Mouse (Mus musculus) G1E-ER4 (cell line): ENCODE measurements around the gene Prpf6. TPM values are rescaled to one million over a fixed set of nuclear protein-coding genes. Genes with fewer than 3 reads are reported as not detected.
A peak's percentile ranks its signal among the peaks of the same experiment; 100 is the strongest.

ENCODE experiments used
- GATA1 ChIP-seq: IDR thresholded peaks from one replicate; pipeline ENCODE4 v1.8.0; 2012; ENCODE audit warnings: low read length, inconsistent platforms
- polyA plus RNA-seq: library from polyadenylated mRNA; stranded (reverse); fragments of >175 nt; gene quantifications from 2 replicates; pipeline ENCODE4 v1.2.3, GENCODE M21; 2012

Prpf6 gene
- polyA plus RNA-seq, 1 experiment = 25.6 TPM

DNA sequence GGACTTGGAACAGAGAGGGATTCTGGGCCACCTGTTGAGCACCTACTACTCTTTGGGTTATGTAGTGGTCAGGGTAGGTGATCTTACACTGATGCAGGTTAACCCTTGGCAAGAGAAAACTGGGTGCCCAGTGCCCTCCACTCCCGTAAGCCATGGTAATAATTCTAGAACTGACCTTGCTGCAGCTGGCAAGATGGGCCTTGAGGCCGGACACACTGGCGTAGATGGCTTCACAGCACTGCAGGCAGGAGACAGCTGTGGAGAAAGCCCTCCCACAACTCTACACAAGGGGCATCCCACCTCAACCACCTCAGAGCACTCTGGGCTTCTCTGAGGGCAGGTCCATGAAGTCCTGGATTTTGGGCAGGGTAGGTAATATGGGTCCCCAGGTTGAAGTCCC is 5.5 kb upstream of the Prpf6 start:
- no peak for TF ChIP-seq GATA1

DNA sequence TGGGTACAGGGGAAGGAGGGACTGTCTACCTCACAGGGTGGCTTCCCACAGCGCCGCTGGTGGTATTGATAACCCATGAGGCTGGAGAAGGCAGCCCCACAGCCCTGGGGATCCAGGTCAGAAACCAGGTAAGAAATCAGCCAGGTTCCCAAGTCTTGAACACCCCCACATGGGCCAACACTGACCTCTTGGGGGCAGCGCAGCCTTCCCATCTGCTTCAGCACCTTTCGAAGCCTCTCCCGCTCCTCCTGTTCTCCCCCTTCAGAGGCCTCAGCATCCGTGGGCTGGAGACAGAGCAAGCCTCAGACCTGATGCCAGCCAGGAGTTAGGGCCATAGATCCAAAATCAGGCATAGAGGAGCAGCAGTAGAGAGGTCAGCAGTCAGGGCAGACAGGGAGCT is 3.9 kb upstream of the Prpf6 start:
- no peak for TF ChIP-seq GATA1

GRCm38 (mm10) chr2:181588229-181588780 is 3.4 kb upstream of the Prpf6 start:
- no peak for TF ChIP-seq GATA1

DNA sequence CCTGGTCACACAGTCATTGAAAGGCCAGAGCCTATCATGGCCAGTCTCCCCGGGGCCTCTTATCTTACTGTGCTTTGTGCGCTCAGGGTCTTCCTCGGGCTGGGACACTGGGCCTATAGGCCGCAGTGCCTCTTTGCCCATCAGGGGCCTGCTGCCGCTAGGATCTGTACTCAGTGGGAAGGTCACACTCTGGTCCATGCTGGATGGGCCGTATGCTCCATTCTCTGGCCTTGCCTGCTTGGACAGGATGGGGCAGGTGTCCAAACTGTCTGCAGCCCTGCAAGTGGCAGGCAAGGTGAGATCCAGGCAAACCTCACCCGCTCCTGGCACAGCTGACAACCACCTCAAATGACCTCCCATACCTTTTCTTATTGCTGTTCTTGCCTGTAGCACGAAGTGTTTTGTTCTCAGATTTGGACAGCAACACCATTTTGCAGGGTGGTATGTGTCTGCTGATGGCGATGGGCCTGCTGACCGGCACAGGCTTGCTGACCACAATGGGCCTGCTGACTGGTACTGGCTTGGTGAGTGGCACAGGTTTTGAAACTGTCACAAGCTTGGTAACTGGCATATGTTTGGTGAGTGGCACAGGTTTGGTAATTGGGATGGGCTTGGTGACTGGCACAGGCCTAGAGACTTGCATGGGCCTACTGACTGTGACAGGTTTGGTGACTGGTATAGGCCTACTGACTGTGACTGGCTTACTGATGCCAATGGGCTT is 2.5 kb upstream of the Prpf6 start:
- no peak for TF ChIP-seq GATA1

- no peak for TF ChIP-seq GATA1
Observed at GRCm38 (mm10) chr2:181589732-181590105, 1.9 kb upstream of the Prpf6 start.

GRCm38 (mm10) chr2:181590471-181590870 is 1.2 kb upstream of the Prpf6 start:
- TF ChIP-seq GATA1 = no peak

GRCm38 (mm10) chr2:181592231-181593041 is 768 bp downstream of the Prpf6 start, which contains the start of gene Zfp512b:
Gene Zfp512b, minus strand, starts transcription at chr2:181592803.
- no peak for TF ChIP-seq GATA1

DNA sequence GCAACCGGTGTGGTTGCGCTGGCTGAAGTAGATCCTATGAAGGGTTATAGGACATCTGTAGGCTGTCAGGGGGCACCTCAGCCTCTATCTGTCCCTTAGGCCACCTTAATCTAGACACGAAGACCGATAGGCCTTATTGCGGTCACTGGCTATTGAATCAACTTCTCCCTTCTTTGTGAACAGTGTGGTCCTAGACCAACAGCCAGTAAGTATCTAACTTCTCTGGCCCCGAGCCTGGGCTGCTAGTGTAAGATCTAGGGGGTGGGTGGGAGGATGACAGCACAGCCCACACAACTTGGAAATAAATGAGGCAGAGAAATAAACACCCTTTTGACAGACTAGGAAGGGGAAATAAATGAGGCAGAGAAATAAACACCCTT is 1.4 kb downstream of the Prpf6 start:
- peak; percentile 22 for TF ChIP-seq GATA1

GRCm38 (mm10) chr2:181593937-181594336 is 2.3 kb downstream of the Prpf6 start:
- no peak for TF ChIP-seq GATA1

DNA sequence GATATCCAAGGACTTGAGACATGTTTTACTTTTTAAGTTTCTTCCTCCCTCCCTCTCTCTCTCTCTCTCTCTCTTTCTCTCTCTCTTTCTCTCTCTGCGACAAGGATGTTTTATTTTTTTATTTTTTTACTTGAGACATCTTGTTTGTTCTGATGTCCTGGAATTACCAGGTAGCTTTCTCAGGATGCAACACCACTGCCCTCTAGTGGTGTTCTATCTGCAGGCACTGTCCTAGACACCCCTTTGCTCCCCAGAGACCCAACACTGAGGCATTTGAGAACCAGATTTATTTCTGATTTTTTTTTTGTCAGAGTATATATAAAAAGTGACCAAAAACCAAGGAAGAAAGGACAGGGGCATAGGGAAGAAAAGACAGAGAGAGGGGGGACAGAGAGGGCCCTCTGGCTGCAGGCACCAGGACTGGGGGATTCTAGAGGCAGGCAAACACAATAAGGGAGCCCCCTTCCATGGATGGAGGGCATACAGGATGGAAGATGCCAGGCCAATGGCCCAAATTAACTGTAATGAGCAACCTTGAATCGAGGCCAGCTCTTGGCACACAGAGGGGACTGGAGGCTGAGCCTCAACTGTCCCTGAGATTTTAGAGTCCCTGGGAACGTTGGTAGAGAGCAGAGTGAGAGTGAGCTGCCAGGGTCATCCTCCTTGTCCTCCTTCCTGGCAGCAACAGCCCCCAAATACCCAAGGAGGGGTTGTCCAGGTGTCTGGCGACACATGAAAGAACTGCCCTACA is 3.5 kb downstream of the Prpf6 start:
- no peak for TF ChIP-seq GATA1

DNA sequence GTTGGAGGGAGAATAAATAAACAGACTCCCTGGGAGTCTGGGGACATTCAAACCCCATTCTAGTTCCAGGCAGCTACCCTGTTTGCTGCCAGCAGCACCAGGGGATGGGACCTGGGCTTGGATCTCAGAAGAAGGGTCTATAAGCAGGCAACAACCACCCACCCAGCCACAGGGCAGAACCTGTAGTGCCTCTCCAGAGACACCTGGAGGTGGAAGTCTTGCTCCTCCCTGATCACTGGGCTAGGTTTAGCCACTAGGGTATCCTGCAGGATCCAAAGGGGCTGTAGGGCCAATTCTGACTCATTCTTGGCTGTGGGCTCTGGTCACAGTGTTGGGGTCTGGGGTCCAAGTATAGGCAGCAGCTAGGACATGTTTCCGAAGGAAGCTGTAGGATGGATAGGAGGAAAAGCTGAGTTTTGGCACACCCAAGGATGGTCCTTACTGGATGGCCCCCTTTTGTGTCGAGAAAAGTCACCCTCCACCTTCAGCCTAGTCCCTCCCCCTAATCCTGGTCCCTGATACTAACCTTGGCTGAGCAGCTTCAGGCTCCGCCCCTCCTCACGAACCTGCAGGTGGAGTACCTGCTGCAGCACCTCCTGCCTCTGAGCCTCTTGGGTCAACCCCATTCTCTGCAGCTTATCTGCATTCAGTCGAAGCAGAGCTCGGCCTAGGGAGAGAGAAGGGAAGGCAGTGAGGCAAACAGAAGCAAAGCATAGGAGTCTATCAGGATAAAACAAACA is 4.7 kb downstream of the Prpf6 start:
- TF ChIP-seq GATA1 = no peak

- TF ChIP-seq GATA1 = no peak
Observed at GRCm38 (mm10) chr2:181597378-181598061, 5.9 kb downstream of the Prpf6 start.

GRCm38 (mm10) chr2:181598454-181599351 is 7.0 kb downstream of the Prpf6 start, which contains the start of gene Samd10:
Gene Samd10, minus strand, starts transcription at chr2:181599212.
- no peak for TF ChIP-seq GATA1
